Mouse (Mus musculus) C2C12 (cell line): ENCODE results near the gene Atp1a1.

Experiments used
- CEBPB ChIP-seq: IDR thresholded peaks from one replicate; pipeline ENCODE4 v1.6.1; 2011; ENCODE audit warnings: low read depth, mild to moderate bottlenecking, control low read depth, moderate library complexity
- CTCF ChIP-seq: IDR thresholded peaks from one replicate; pipeline ENCODE4 v1.5.1; 2011; ENCODE audit not compliant: control insufficient read depth, insufficient read depth, insufficient read length
- MAX ChIP-seq: IDR thresholded peaks from one replicate; pipeline ENCODE4 v1.6.1; 2011; ENCODE audit warnings: mild to moderate bottlenecking, control low read depth
- MYOG ChIP-seq: IDR thresholded peaks from one replicate; pipeline ENCODE4 v1.6.1; 2011; ENCODE audit not compliant: control insufficient read depth, insufficient read length; ENCODE audit errors: extremely low read depth

GRCm38 (mm10) chr3:101646806-101647205 lies 42.3 kb upstream of the Atp1a1 start:
- no peak for TF ChIP-seq CEBPB
- TF ChIP-seq CTCF, result no peak
- TF ChIP-seq MYOG, result no peak
- TF ChIP-seq MAX, result no peak
